Mouse (Mus musculus) common myeloid progenitor, adult 5-6 weeks (primary cell): ENCODE measurements around the gene Pdcd1lg2. TPM values are rescaled to one million over a fixed set of nuclear protein-coding genes. Genes with fewer than 3 reads are reported as not detected.

ENCODE experiments used
- ATAC-seq: replicated peaks from 2 replicates; pipeline ENCODE4 v1.8.0; 2016; ENCODE audit warnings: low read depth, mild to moderate bottlenecking, moderate TSS enrichment, inconsistent platforms; ENCODE audit not compliant: poor library complexity, severe bottlenecking
- total RNA-seq: library from RNA; stranded (forward); fragments of 200-1000, 187-1606 nt; gene quantifications from 2 replicates; pipeline ENCODE4 v1.2.3, GENCODE M21; 2017

Gene Pdcd1lg2
- total RNA-seq, 1 experiment from 2014 or later = 0.27 TPM

GRCm38 (mm10) chr19:29462462-29462861 is 51.7 kb downstream of the Pdcd1lg2 start:
- ATAC-seq = peak; percentile 81

GRCm38 (mm10) chr19:29463645-29464395 is 53.1 kb downstream of the Pdcd1lg2 start:
- peak; percentile 31 for ATAC-seq

GRCm38 (mm10) chr19:29466819-29467218 is 56.1 kb downstream of the Pdcd1lg2 start:
- ATAC-seq = peak; percentile 33; the same call in 1 of the 2 replicates

- ATAC-seq = no peak
Observed at GRCm38 (mm10) chr19:29468941-29469685, 58.4 kb downstream of the Pdcd1lg2 start.

- peak; percentile 59; the same call in 1 of the 2 replicates for ATAC-seq
Observed at GRCm38 (mm10) chr19:29469686-29470254, 59.1 kb downstream of the Pdcd1lg2 start.

GRCm38 (mm10) chr19:29470652-29471051 is 59.9 kb downstream of the Pdcd1lg2 start:
- no peak for ATAC-seq

- no peak for ATAC-seq
Observed at GRCm38 (mm10) chr19:29472424-29472823, 61.7 kb downstream of the Pdcd1lg2 start.

GRCm38 (mm10) chr19:29472946-29473345 is 62.2 kb downstream of the Pdcd1lg2 start:
- ATAC-seq = no peak

- ATAC-seq = no peak
Observed at GRCm38 (mm10) chr19:29474803-29475202, 64.1 kb downstream of the Pdcd1lg2 start.

- ATAC-seq = no peak
Observed at GRCm38 (mm10) chr19:29475210-29475620, 64.5 kb downstream of the Pdcd1lg2 start.

GRCm38 (mm10) chr19:29478598-29478997 is 67.9 kb downstream of the Pdcd1lg2 start:
- ATAC-seq = no peak

- ATAC-seq = no peak
Observed at GRCm38 (mm10) chr19:29481578-29481977, 70.9 kb downstream of the Pdcd1lg2 start.

- no peak for ATAC-seq
Observed at GRCm38 (mm10) chr19:29482148-29482547, 71.4 kb downstream of the Pdcd1lg2 start.

GRCm38 (mm10) chr19:29482637-29483036 is 71.9 kb downstream of the Pdcd1lg2 start:
- ATAC-seq = no peak

GRCm38 (mm10) chr19:29483386-29483785 is 72.7 kb downstream of the Pdcd1lg2 start:
- ATAC-seq = no peak

GRCm38 (mm10) chr19:29484537-29484936 is 73.8 kb downstream of the Pdcd1lg2 start:
- ATAC-seq = no peak

GRCm38 (mm10) chr19:29485257-29485948 is 74.7 kb downstream of the Pdcd1lg2 start:
- ATAC-seq = no peak

- ATAC-seq = peak; percentile 84
Observed at GRCm38 (mm10) chr19:29486545-29487206, 76.0 kb downstream of the Pdcd1lg2 start.

- no peak for ATAC-seq
Observed at GRCm38 (mm10) chr19:29487326-29488072, 76.8 kb downstream of the Pdcd1lg2 start.
